Mouse (Mus musculus) ovary, postnatal 14 days (tissue): ENCODE measurements around the gene Gm44511.
A peak's percentile ranks its signal among the peaks of the same experiment; 100 is the strongest.

Source experiments
- DNase-seq: peaks from one replicate; pipeline ENCODE4 v3.0.0; 2022; ENCODE audit warnings: low spot score

Gm44511 gene

GRCm38 (mm10) chr6:128826132-128826531 is at the start of gene Gm44511, which contains the start of gene Klrb1b:
Gene Gm44511 (minus strand): TSS chr6:128826315.
Gene Klrb1b (minus strand): TSS chr6:128826331.
- no peak for DNase-seq

GRCm38 (mm10) chr6:128871910-128872610 is 45.9 kb upstream of the Gm44511 start:
- DNase-seq = no peak

GRCm38 (mm10) chr6:128868861-128869260 is 42.7 kb upstream of the Gm44511 start:
- no peak for DNase-seq

GRCm38 (mm10) chr6:128857976-128858375 is 31.9 kb upstream of the Gm44511 start:
- DNase-seq = no peak

DNA sequence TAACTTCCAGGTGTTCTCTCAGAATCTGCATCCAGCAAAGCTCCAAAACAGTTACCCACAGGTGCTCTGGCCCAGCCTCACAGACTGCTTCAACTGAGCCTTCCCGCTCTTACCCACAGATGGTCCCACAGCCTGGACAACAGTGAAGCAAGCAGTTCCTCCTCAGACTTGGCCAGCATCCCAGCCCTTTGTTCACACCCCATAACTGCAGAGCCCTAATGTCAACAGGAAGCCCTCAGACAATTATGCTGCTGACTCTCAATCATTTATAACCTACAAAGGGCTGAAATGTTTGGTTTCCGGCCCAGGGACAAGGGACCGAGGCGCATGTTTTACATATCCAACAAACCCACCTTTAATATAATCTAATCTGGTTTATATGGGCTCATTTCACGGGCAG is 30.1 kb upstream of the Gm44511 start:
- DNase-seq = peak; percentile 62

DNA sequence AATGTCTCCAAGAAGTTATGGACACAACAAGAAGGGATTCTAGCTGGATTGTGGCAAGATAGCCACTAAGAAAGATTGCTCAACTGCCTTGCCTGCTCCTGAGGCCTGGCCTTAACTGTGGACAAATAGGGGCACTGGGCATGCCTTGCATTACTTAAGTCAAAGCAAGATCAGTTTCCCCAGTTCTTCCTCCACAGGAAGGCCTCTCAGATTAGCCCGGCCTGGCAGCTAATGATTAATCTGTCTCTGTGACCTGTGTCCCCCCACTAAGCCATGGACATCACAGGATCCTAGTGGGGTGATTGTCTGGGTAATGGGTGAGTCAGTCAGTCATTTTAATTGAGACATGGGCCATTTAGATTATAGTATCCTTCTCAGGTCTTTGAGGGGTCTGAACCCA is 29.4 kb upstream of the Gm44511 start:
- no peak for DNase-seq

- DNase-seq = no peak
Observed at GRCm38 (mm10) chr6:128854895-128855294, 28.8 kb upstream of the Gm44511 start.

- peak; percentile 61 for DNase-seq
Observed at GRCm38 (mm10) chr6:128854024-128854820, 28.1 kb upstream of the Gm44511 start.

- DNase-seq = no peak
Observed at GRCm38 (mm10) chr6:128852766-128853165, 26.7 kb upstream of the Gm44511 start.

DNA sequence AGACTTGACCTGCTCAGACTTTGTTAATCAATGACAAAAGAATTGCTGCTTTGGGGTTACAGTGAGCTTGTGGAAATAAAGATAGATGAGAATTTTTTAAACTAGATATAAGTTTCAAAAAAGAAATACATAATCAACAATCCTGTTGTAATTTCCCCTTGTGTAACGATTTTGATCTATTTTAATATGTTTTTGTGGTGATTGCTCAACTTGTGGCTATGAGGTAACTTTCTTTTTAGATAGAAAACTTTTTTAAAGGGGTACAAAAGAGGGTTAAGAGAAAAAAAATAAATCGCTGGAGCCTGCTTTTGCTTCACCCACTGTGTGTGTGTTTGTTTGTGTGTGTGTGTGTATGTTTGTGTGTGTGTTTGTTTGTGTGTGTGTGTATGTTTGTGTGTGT is 25.0 kb upstream of the Gm44511 start:
- DNase-seq = no peak

GRCm38 (mm10) chr6:128850671-128851070 is 24.6 kb upstream of the Gm44511 start:
- DNase-seq = no peak

DNA sequence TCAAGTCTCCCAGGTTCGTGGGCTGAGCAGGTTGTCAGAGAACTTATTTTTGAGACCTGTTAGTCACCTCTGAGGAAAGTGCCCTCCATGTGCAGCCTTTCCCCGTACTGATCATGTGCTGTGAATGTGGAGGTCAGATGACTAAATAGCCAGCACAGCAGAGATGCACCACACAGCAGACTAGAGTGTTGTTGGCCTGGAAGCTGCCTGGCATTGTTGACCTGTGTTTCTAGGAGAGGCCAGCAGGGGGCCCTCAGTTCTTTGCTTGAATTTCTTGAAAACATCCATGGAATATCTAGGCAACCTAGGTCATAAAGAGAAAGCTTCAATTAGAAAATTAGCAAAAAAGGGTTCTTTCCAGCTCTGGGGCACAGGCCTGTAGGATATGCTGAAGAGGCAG is 23.8 kb upstream of the Gm44511 start:
- DNase-seq = no peak

- no peak for DNase-seq
Observed at GRCm38 (mm10) chr6:128847401-128847800, 21.3 kb upstream of the Gm44511 start.

GRCm38 (mm10) chr6:128845998-128846542 is 20.0 kb upstream of the Gm44511 start:
- DNase-seq = no peak

DNA sequence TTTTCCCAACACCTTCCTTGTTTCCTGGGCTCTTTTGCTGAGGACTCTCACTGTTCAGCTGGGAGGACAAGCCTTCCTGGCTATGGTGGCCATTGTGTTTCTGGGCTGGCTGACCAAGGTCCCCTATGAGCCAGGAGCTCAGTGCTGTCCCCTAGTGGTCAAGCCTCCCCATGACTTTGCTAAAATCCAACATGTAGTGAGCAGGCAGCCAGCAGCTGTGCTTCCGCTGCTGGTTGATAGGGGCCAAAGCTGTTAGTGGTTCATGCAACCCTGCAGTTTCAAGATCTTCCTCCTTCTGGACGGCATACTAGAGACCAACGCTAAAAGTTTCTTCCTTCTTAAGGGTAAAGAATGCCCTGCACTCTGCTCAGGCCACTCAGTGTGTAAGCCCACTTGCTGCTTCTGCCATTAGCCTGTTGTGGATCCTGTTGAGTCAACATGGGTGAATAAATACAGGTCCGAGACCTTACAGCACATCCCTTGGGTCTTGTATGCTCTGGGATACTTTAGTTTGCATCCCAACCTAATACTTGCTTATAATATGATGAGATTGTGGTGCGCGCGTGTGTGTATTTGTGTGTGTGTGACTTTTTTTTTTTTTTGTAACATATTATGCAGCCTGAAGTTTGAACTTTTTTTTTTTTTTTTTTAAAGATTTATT is 19.3 kb upstream of the Gm44511 start:
- peak; percentile 86 for DNase-seq

- no peak for DNase-seq
Observed at GRCm38 (mm10) chr6:128844586-128845080, 18.5 kb upstream of the Gm44511 start.

- DNase-seq = no peak
Observed at GRCm38 (mm10) chr6:128844131-128844530, 18.0 kb upstream of the Gm44511 start.

- DNase-seq = peak; percentile 56
Observed at GRCm38 (mm10) chr6:128843479-128843992, 17.4 kb upstream of the Gm44511 start.

DNA sequence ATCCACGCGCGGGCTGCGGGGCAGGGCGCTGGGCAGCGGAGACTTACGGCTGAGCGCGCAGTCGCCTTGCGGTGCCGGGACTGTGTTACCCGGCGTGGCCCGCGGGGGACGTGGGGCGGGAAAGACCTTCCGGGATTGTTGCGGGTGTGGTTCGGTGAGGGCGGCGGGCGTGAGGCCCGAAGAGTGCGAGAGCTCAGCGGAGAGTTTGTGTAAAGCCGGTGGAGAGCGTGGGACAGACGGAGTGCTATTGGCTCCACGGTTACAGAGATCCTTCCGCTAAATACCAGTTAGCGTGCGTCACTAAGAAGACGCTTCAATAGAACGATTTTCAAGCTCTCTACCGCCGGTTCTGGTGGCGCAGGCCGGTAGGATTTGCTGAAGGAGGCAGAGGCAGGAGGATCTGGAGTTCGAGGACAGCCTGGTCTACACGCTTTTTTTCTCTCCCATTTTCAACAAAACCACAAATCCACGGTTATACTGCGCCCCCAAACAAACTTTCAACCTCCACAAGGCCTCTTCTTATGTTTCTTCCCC is 16.9 kb upstream of the Gm44511 start:
- peak; percentile 92 for DNase-seq

- no peak for DNase-seq
Observed at GRCm38 (mm10) chr6:128842356-128842944, 16.3 kb upstream of the Gm44511 start.

DNA sequence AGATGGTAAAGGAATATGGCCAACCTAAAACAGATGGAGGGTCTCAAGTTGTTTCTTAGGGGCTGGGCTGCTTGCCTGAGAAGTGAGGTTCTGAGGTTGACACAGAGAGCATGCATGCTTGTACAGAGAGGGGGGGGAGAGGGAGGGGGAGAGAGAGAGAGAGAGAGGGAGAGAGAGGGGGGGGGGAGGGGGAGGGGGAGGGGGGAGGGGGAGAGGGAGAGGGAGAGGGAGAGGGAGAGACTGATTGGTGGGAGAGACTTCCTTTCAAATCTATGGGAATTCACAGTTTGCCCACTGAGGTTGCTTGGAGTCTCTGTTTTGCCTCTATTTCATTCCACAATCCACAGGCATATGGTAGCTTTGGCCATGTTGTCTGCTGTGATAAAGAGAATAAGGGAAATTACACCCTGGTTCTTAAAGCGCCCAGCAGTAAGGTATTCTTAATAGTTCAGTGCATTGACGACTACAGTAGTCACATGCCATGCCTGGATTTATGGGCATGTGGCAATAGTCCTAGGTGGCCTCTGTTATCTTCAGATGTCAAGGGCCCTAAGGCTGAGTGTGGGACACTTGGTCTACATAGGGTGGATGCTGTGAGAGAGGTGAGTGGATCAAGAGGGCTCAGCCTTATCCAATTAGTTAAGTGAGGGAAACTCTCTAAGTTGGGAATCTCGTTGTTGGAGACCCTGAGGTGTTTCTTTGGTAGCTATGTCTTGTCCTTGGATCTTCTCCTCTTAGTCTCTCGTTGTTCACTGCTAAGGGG is 15.4 kb upstream of the Gm44511 start:
- DNase-seq = no peak
